Mouse (Mus musculus) ES-E14 (cell line): ENCODE data around the gene Nf2. TPM values are rescaled to one million over a fixed set of nuclear protein-coding genes. Genes with fewer than 3 reads are reported as not detected.

Experiments
- DNase-seq: peaks from one replicate; pipeline ENCODE4 v3.0.0-alpha.2; 2013; ENCODE audit warnings: low read depth, low spot score
- H3K27ac ChIP-seq: 2 replicates; pipeline ENCODE4 v1.5.1; 2012; ENCODE audit warnings: low read depth, mild to moderate bottlenecking, low read length, moderate library complexity, mixed read lengths; ENCODE audit not compliant: poor library complexity, insufficient read depth, severe bottlenecking
- H3K36me3 ChIP-seq: 2 replicates; pipeline ENCODE4 v1.6.1; 2012; ENCODE audit warnings: mild to moderate bottlenecking, low read length, moderate library complexity, mixed read lengths; ENCODE audit not compliant: control insufficient read depth, poor library complexity, insufficient read depth, severe bottlenecking
- H3K4me1 ChIP-seq, 2 experiments: fragments of 150-350 bp in 1 of 2; sonication (generic) in 1 of 2; 2 replicates each; pipeline ENCODE4 v1.6.1; 2012; ENCODE audit warnings: low read length in 2 of 2, mild to moderate bottlenecking in 1 of 2, mixed read lengths in 1 of 2; ENCODE audit not compliant: control insufficient read depth in 2 of 2, insufficient read depth in 2 of 2, poor library complexity in 1 of 2
- H3K4me3 ChIP-seq, 2 experiments: fragments of 150-350 bp in 1 of 2; sonication (generic) in 1 of 2; 2 replicates each; pipeline ENCODE4 v1.5.1; 2012; ENCODE audit warnings: low read length in 2 of 2, low read depth in 1 of 2, mild to moderate bottlenecking in 1 of 2, mixed read lengths in 1 of 2; ENCODE audit not compliant: insufficient read depth in 1 of 2, poor library complexity in 1 of 2, severe bottlenecking in 1 of 2
- H3K9ac ChIP-seq: 2 replicates; pipeline ENCODE4 v1.6.1; 2012; ENCODE audit warnings: low read depth, mild to moderate bottlenecking, low read length, mixed read lengths; ENCODE audit not compliant: poor library complexity, insufficient read depth, severe bottlenecking
- H3K9me3 ChIP-seq: fragments of 150-350 bp; sonication (generic); 2 replicates; pipeline ENCODE4 v1.6.1; 2012; ENCODE audit warnings: low read depth, mild to moderate bottlenecking, low read length; ENCODE audit not compliant: control insufficient read depth, insufficient read depth
- CHD2 ChIP-seq: IDR thresholded peaks from 2 replicates; pipeline ENCODE4 v1.6.1; 2014; ENCODE audit warnings: mild to moderate bottlenecking, low read depth, low read length, inconsistent platforms
- HCFC1 ChIP-seq: IDR thresholded peaks from 2 replicates; pipeline ENCODE4 v1.6.1; 2012; ENCODE audit warnings: low read length, inconsistent platforms, borderline replicate concordance; ENCODE audit not compliant: insufficient read depth
- MAFK ChIP-seq: IDR thresholded peaks from 2 replicates; pipeline ENCODE4 v1.6.1; 2014; ENCODE audit warnings: mild to moderate bottlenecking, low read depth, low read length, inconsistent platforms; ENCODE audit not compliant: insufficient read depth
- ZC3H11A ChIP-seq: IDR thresholded peaks from 2 replicates; pipeline ENCODE4 v1.6.1; 2012; ENCODE audit warnings: low read depth, mild to moderate bottlenecking, inconsistent platforms, low read length, borderline replicate concordance
- ZNF384 ChIP-seq: IDR thresholded peaks from 2 replicates; pipeline ENCODE4 v1.6.1; 2012; ENCODE audit warnings: low read depth, low read length, inconsistent platforms
- in situ Hi-C, 2 experiments: fragments of 600-800 bp; cut with MboI; formaldehyde crosslinking; loops; one replicate each; pipeline ENCODE4 v1.15.1; 2025; ENCODE audit warnings: low sequenced_read_pairs in 2 of 2, inconsistent platforms in 1 of 2; ENCODE audit not compliant: unreplicated experiment in 2 of 2
- total RNA-seq: library from RNA; depleted of rRNA; stranded (reverse); fragments of 300-350 nt; gene quantifications from 2 replicates; pipeline ENCODE4 v1.2.3, GENCODE M21; 2012

The Nf2 gene
- total RNA-seq, 1 experiment: 53.8 TPM

DNA sequence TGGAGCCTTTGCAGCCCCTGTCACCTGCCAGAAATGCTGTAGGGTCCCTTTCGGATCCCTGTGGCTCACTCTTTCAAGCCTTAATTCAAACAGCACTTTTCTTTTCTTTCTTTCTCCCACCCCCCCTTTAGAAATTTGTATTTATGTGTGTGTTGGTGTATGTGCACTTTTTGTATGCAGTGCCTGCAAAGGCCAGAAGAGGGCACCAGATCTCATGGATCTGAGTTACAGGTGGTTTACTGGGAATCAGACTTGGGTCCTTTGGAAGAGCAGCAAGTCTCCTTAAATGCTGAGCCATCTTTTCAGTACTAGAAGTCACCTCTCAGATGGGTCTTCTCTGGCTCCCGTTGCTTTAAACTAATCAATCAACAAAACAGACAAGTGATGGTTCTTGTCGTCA is 95.3 kb downstream of the Nf2 start:
- Histone ChIP-seq H3K27ac (no peak overlapping the region), H3K4me1 (peaks cover 0 to 2% of the 10 kb centered on the region in 2 experiments; a peak in 2 of 4 replicates), H3K4me3 (no peak overlapping the region), H3K9me3 (no peaks in the 10 kb centered on the region), H3K36me3 (no peaks in the 10 kb centered on the region), H3K9ac (no peak overlapping the region)
- TF ChIP-seq MAFK (no peak), ZNF384 (no peak), CHD2 (no peak), ZC3H11A (peak; percentile 35; the same call in 1 of the 2 replicates), HCFC1 (no peak)
- DNase-seq: no peak
- in situ Hi-C loops: no loop called here

DNA sequence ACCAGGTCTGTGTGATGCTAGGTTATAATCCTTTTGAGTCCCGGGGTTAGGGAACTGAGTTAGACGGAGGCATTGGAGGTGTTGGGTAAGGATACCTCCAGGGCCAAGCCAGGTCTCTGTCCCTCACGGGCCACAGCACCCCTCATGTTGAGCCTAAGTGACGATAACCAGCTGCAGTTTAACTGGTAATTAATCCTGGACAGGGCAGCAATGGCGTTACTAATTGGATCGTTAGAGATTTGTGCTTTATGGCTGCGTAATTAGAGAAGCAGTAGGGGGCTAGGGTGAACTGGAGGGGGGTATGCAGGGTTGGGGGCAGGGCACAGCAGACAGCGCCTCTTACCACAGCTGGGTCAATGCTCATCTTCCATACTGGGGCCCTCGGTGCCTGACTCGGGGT is 96.5 kb downstream of the Nf2 start:
- Histone ChIP-seq H3K27ac (no peak overlapping the region), H3K9me3 (no peaks in the 10 kb centered on the region), H3K4me1 (peaks cover 0 to 2% of the 10 kb centered on the region in 2 experiments; a peak in 2 of 4 replicates), H3K9ac (no peak overlapping the region), H3K36me3 (no peaks in the 10 kb centered on the region), H3K4me3 (no peak overlapping the region)
- in situ Hi-C loops: no loop called here
- DNase-seq: no peak
- TF ChIP-seq CHD2 (no peak), ZNF384 (no peak), HCFC1 (no peak), MAFK (no peak), ZC3H11A (no peak)

DNA sequence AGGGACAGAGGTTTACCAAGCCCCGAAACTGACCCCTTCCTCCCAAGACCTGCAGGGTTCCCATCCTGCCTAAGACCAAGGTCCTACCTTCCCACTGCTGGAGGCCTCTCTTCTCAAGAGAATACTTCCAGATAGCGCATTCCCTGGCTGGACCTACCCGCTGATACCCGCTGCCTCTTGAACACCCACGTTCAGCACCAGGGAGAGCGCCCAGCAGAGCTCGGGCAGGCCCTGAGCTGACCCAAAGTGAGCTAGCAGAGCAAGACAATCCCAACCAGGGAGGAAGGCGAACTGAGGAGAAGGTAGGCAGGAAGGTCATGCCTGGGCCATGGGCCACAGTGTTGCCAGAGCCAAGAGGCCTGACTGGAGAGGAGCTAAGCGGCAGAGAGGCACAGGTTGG is 99.1 kb downstream of the Nf2 start:
- Histone ChIP-seq H3K27ac (no peak overlapping the region), H3K36me3 (no peaks in the 10 kb centered on the region), H3K4me3 (no peak overlapping the region), H3K4me1 (peaks cover 0 to 4% of the 10 kb centered on the region in 2 experiments; a peak in 2 of 4 replicates), H3K9me3 (no peaks in the 10 kb centered on the region), H3K9ac (no peak overlapping the region)
- in situ Hi-C loops: no loop called here
- TF ChIP-seq MAFK (no peak), ZC3H11A (0 out of 2 replicates have a peak, but pooled peaks have one; percentile 15)
- peak; percentile 64 for DNase-seq

DNA sequence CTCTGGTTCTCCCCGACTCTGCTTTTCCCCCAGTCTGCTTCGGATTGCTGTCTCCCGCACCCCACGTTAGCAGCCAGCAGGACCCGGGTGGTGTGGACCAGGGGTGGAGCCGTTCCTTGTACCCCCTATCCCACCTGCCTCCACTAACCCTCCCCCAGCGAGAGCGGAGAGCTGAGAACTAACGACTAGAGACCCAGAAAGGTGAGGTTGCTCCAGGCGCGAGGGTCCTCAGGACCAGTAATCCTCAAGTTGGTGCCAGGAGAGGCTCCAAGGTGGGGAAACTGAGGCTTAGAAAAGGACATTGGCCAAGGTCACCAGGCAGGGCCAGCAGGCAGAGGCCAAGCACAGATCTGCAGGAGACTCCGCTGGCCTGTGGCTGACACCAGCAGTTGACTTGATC is 102.1 kb downstream of the Nf2 start:
- in situ Hi-C loops: no loop called here
- Histone ChIP-seq H3K4me3 (peak overlapping the region; percentile 80 to 82), H3K27ac (no peak overlapping the region), H3K9ac (peak overlapping the region; percentile 57), H3K4me1 (peaks cover 0 to 4% of the 10 kb centered on the region in 2 experiments; a peak in 2 of 4 replicates), H3K9me3 (no peaks in the 10 kb centered on the region), H3K36me3 (no peaks in the 10 kb centered on the region)
- no peak for DNase-seq
- TF ChIP-seq CHD2 (no peak), ZC3H11A (no peak), HCFC1 (no peak), MAFK (no peak), ZNF384 (no peak)

DNA sequence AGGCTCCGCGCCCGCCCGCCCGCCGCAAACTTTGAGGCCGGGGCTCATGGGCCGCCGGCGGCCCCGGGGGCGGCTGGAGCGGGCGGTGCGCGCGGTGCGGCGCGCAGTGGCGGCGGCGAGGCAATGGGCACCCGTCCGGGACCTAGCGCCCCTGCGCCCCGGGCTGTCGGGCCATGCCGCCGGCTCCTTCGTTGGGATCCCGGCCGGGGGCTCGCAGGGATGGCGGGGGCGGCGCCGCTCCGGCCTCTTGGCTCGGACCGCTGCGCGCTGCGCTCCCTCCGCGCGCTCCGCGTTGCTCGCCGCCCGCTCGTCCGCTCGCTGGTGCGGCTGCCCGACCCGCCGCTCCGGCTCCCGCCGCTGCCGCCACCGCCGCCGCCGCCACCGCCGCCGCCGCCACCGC is 102.6 kb downstream of the Nf2 start, which contains the start of gene Cabp7:
Gene Cabp7, minus strand, starts transcription at position 46 of the 400 bp plus-strand sequence.
- Histone ChIP-seq H3K27ac (no peak within 1 kb of the TSS), H3K9me3 (no peaks in the 10 kb centered on the region), H3K9ac (peak within 1 kb of the TSS; percentile 71), H3K36me3 (no peaks in the 10 kb centered on the region), H3K4me1 (peaks cover 0 to 4% of the 10 kb centered on the region in 2 experiments; a peak in 2 of 4 replicates), H3K4me3 (peak within 1 kb of the TSS; percentile 82 to 92)
- DNase-seq: no peak
- no peak for TF ChIP-seq HCFC1
- no peak for TF ChIP-seq MAFK
- in situ Hi-C loops: no loop called here
